Mouse (Mus musculus) ES-E14 (cell line): Measurements from ENCODE around the gene Snx5. TPM values are rescaled to one million over a fixed set of nuclear protein-coding genes. Genes with fewer than 3 reads are reported as not detected.

Source experiments
- DNase-seq: peaks from one replicate; pipeline ENCODE4 v3.0.0-alpha.2; 2013; ENCODE audit warnings: low read depth, low spot score
- H3K27ac ChIP-seq: 2 replicates; pipeline ENCODE4 v1.5.1; 2012; ENCODE audit warnings: low read depth, mild to moderate bottlenecking, low read length, moderate library complexity, mixed read lengths; ENCODE audit not compliant: poor library complexity, insufficient read depth, severe bottlenecking
- H3K36me3 ChIP-seq: 2 replicates; pipeline ENCODE4 v1.6.1; 2012; ENCODE audit warnings: mild to moderate bottlenecking, low read length, moderate library complexity, mixed read lengths; ENCODE audit not compliant: control insufficient read depth, poor library complexity, insufficient read depth, severe bottlenecking
- H3K4me1 ChIP-seq, 2 experiments: fragments of 150-350 bp in 1 of 2; sonication (generic) in 1 of 2; 2 replicates each; pipeline ENCODE4 v1.6.1; 2012; ENCODE audit warnings: low read length in 2 of 2, mild to moderate bottlenecking in 1 of 2, mixed read lengths in 1 of 2; ENCODE audit not compliant: control insufficient read depth in 2 of 2, insufficient read depth in 2 of 2, poor library complexity in 1 of 2
- H3K4me3 ChIP-seq, 2 experiments: fragments of 150-350 bp in 1 of 2; sonication (generic) in 1 of 2; 2 replicates each; pipeline ENCODE4 v1.5.1; 2012; ENCODE audit warnings: low read length in 2 of 2, low read depth in 1 of 2, mild to moderate bottlenecking in 1 of 2, mixed read lengths in 1 of 2; ENCODE audit not compliant: insufficient read depth in 1 of 2, poor library complexity in 1 of 2, severe bottlenecking in 1 of 2
- H3K9ac ChIP-seq: 2 replicates; pipeline ENCODE4 v1.6.1; 2012; ENCODE audit warnings: low read depth, mild to moderate bottlenecking, low read length, mixed read lengths; ENCODE audit not compliant: poor library complexity, insufficient read depth, severe bottlenecking
- H3K9me3 ChIP-seq: fragments of 150-350 bp; sonication (generic); 2 replicates; pipeline ENCODE4 v1.6.1; 2012; ENCODE audit warnings: low read depth, mild to moderate bottlenecking, low read length; ENCODE audit not compliant: control insufficient read depth, insufficient read depth
- CHD2 ChIP-seq: IDR thresholded peaks from 2 replicates; pipeline ENCODE4 v1.6.1; 2014; ENCODE audit warnings: mild to moderate bottlenecking, low read depth, low read length, inconsistent platforms
- HCFC1 ChIP-seq: IDR thresholded peaks from 2 replicates; pipeline ENCODE4 v1.6.1; 2012; ENCODE audit warnings: low read length, inconsistent platforms, borderline replicate concordance; ENCODE audit not compliant: insufficient read depth
- MAFK ChIP-seq: IDR thresholded peaks from 2 replicates; pipeline ENCODE4 v1.6.1; 2014; ENCODE audit warnings: mild to moderate bottlenecking, low read depth, low read length, inconsistent platforms; ENCODE audit not compliant: insufficient read depth
- ZC3H11A ChIP-seq: IDR thresholded peaks from 2 replicates; pipeline ENCODE4 v1.6.1; 2012; ENCODE audit warnings: low read depth, mild to moderate bottlenecking, inconsistent platforms, low read length, borderline replicate concordance
- ZNF384 ChIP-seq: IDR thresholded peaks from 2 replicates; pipeline ENCODE4 v1.6.1; 2012; ENCODE audit warnings: low read depth, low read length, inconsistent platforms
- in situ Hi-C, 2 experiments: fragments of 600-800 bp; cut with MboI; formaldehyde crosslinking; loops; one replicate each; pipeline ENCODE4 v1.15.1; 2025; ENCODE audit warnings: low sequenced_read_pairs in 2 of 2, inconsistent platforms in 1 of 2; ENCODE audit not compliant: unreplicated experiment in 2 of 2
- total RNA-seq: library from RNA; depleted of rRNA; stranded (reverse); fragments of 300-350 nt; gene quantifications from 2 replicates; pipeline ENCODE4 v1.2.3, GENCODE M21; 2012

Gene Snx5
- total RNA-seq, 1 experiment = 236 TPM

GRCm38 (mm10) chr2:144291600-144292305, 21.0 kb upstream of the Snx5 start:
- no peak for TF ChIP-seq ZC3H11A
- no peak for TF ChIP-seq CHD2
- TF ChIP-seq HCFC1 = no peak
- TF ChIP-seq MAFK = no peak
- TF ChIP-seq ZNF384 = no peak
- Histone ChIP-seq H3K9ac (no peak overlapping the region), H3K4me3 (no peak overlapping the region), H3K9me3 (no peaks in the 10 kb centered on the region), H3K4me1 (no peaks in the 10 kb centered on the region), H3K36me3 (no peaks in the 10 kb centered on the region), H3K27ac (no peak overlapping the region)
- in situ Hi-C loops = no loop called here
- DNase-seq = no peak

GRCm38 (mm10) chr2:144290321-144290720, 19.6 kb upstream of the Snx5 start:
- in situ Hi-C loops = no loop called here
- no peak for DNase-seq
- no peak overlapping the region for H3K4me3 ChIP-seq

GRCm38 (mm10) chr2:144281417-144281816, 10.7 kb upstream of the Snx5 start:
- Histone ChIP-seq H3K9me3 (no peaks in the 10 kb centered on the region), H3K9ac (no peak overlapping the region), H3K4me3 (no peak overlapping the region), H3K27ac (no peak overlapping the region), H3K4me1 (0 out of 4 replicates have a peak, but pooled peaks cover 0 to 5% of the 10 kb centered on the region in 2 experiments), H3K36me3 (peaks cover 21% of the 10 kb centered on the region)
- no peak for DNase-seq
- TF ChIP-seq HCFC1 = no peak
- no peak for TF ChIP-seq ZNF384
- no peak for TF ChIP-seq ZC3H11A
- no peak for TF ChIP-seq CHD2
- in situ Hi-C loops = no loop called here

More at GRCm38 (mm10) chr2:144290321-144290720, 19.6 kb upstream of the Snx5 start:
- H3K9ac ChIP-seq = no peak overlapping the region
- no peak for TF ChIP-seq ZC3H11A
- H3K36me3 ChIP-seq = no peaks in the 10 kb centered on the region
- no peaks in the 10 kb centered on the region for H3K4me1 ChIP-seq
- H3K9me3 ChIP-seq = no peaks in the 10 kb centered on the region
- H3K27ac ChIP-seq = no peak overlapping the region

GRCm38 (mm10) chr2:144280568-144280967, 9.9 kb upstream of the Snx5 start:
- Histone ChIP-seq H3K9ac (no peak overlapping the region), H3K4me1 (0 out of 4 replicates have a peak, but pooled peaks cover 0 to 5% of the 10 kb centered on the region in 2 experiments), H3K4me3 (no peak overlapping the region), H3K27ac (no peak overlapping the region), H3K36me3 (peaks cover 23% of the 10 kb centered on the region), H3K9me3 (no peaks in the 10 kb centered on the region)
- no peak for DNase-seq
- no peak for TF ChIP-seq ZC3H11A
- TF ChIP-seq ZNF384 = no peak
- TF ChIP-seq CHD2 = no peak
- no peak for TF ChIP-seq MAFK
- TF ChIP-seq HCFC1 = no peak
- in situ Hi-C loops = no loop called here

GRCm38 (mm10) chr2:144279742-144280141, 9.0 kb upstream of the Snx5 start:
- no peak overlapping the region for H3K27ac ChIP-seq
- H3K4me1 ChIP-seq = 0 out of 4 replicates have a peak, but pooled peaks cover 0 to 3% of the 10 kb centered on the region in 2 experiments
- H3K9me3 ChIP-seq = no peaks in the 10 kb centered on the region
- no peak for DNase-seq
- TF ChIP-seq HCFC1 = no peak
- TF ChIP-seq ZNF384 = no peak
- H3K9ac ChIP-seq = no peak overlapping the region; the same call in 1 of the 2 replicates
- in situ Hi-C loops = no loop called here
- no peak overlapping the region for H3K4me3 ChIP-seq
- peaks cover 23% of the 10 kb centered on the region for H3K36me3 ChIP-seq
